In the genomic region with DNA sequence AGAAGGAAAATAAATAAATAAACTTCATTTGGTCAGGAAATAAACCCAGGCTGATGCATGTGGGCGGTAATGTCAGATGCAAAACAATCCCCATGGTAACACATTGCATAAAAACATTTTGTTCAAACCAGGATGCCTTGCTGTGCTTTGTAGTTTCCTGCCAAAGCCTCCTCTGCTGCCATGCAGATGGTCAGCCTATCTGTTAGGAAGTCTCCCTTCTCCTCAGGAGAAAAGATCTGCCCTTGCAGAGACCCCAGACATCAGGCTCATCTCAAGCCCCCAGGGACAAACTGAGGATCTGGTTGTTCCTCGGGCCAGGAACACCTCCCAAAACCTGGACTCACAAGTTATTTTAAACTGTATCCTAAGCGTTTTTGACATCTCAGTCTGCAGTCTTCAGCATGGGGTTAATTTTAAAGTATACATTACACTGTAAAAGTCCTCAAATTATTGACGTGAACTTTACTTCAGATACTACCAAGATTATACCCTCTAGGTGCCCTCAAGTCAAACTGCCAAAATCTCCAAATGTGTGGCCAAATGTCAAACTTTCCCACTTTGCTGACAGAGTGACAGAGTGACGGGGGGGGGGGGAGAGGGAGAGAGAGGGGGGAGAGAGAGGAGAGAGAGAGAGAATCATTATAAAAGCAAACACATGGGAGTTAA, we compare ENCODE assay signal across 12 mouse cellular contexts.
A peak's percentile ranks its signal among the peaks of the same experiment; 100 is the strongest.
DNase-seq lines count a peak whose midpoint lies in the region; ATAC-seq lines count a peak whose summit lies in the region.
"Had no signal": no experiment of that assay in that cellular context is flagged by ENCODE, and none has a peak within 500 bp of the region (broad histone marks: within the 10 kb centered on the region; RNA-seq: fewer than 3 reads in every experiment).

No protein-coding gene starts in this region.

- no peak overlapping the region for H3K9ac ChIP-seq in heart, embryonic 12.5 days
- H3K9ac ChIP-seq: hindbrain, embryonic 12.5 days had no signal

- no peak for ATAC-seq in heart, embryonic 12.5 days (ENCODE audit: insufficient number of reproducible peaks, low FRiP score)
- peak; percentile 81 for ATAC-seq in cerebellum, adult (ENCODE audit: insufficient number of reproducible peaks, low FRiP score, low TSS enrichment)
- ATAC-seq in megakaryocyte, adult 5-6 weeks (ENCODE audit: poor library complexity, severe bottlenecking) = no peak

- H3K27me3 ChIP-seq in heart, embryonic 12.5 days (replicated peaks) = no peaks in the 10 kb centered on the region
- H3K27me3 ChIP-seq: CH12.LX; hindbrain, embryonic 12.5 days had no signal

- no peaks in the 10 kb centered on the region for H3K36me3 ChIP-seq in heart, embryonic 12.5 days
- H3K36me3 ChIP-seq: hindbrain, embryonic 12.5 days had no signal

- intact Hi-C loops in heart, postnatal 10 days (cut with DNase I) = no loop called here
- intact Hi-C loops in heart, postnatal 14 days (cut with DNase I) = no loop called here

- no peak overlapping the region for H3K27ac ChIP-seq in heart, embryonic 12.5 days (ENCODE audit: poor library complexity, severe bottlenecking)
- H3K27ac ChIP-seq: hindbrain, embryonic 12.5 days had no signal

- peak; percentile 8 to 29 for DNase-seq in heart, postnatal 10 days
- peak; percentile 96 for DNase-seq in brain, adult 2 months (ENCODE audit: low read depth, low spot score)
- DNase-seq in heart, postnatal 14 days = peak; percentile 6
- no peak for DNase-seq in adrenal gland, adult (ENCODE audit: inconsistent age in 2 of 2, low spot score in 1 of 2)
- no peak for DNase-seq in kidney, postnatal 25 days
- DNase-seq: adrenal gland, postnatal 10 days; gastrocnemius, postnatal 36 days had no signal

- H3K4me1 ChIP-seq in heart, embryonic 12.5 days (replicated peaks) = 0 out of 2 replicates have a peak, but pooled peaks cover 2% of the 10 kb centered on the region
- H3K4me1 ChIP-seq: hindbrain, embryonic 12.5 days had no signal

- no peak overlapping the region for H3K4me3 ChIP-seq in heart, embryonic 12.5 days
- H3K4me3 ChIP-seq: hindbrain, embryonic 12.5 days had no signal

- 62% methylated on average over 5 of the region's 5 CpGs for WGBS in heart, embryonic 12.5 days

- H3K4me2 ChIP-seq in heart, embryonic 12.5 days = no peak overlapping the region
- H3K4me2 ChIP-seq: hindbrain, embryonic 12.5 days had no signal

- no peaks in the 10 kb centered on the region for H3K9me3 ChIP-seq in heart, embryonic 12.5 days (replicated peaks)
- H3K9me3 ChIP-seq: hindbrain, embryonic 12.5 days had no signal

Comparison
In these comparisons a context has a peak if more than half of its experiments do, and no peak if none do; other contexts are left out.
1. DNase-seq: peak in heart, postnatal 10 days (2 of 2), brain, adult 2 months (single experiment) and heart, postnatal 14 days (2 of 2); none in adrenal gland, adult (0 of 2) and kidney, postnatal 25 days (0 of 2).